Mouse (Mus musculus): Measurements from ENCODE around the gene Lin28a.

GRCm38 (mm10) chr4:134016208-134016607, 2.4 kb downstream of the Lin28a start:
- TF ChIP-seq POLR2A (IDR thresholded peaks at IDR 0.05; ENCODE audit: low read depth, low read length) (no peak), CTCF (IDR thresholded peaks at IDR 0.05; ENCODE audit: borderline replicate concordance, insufficient read depth, low read length) (no peak)
